Mouse (Mus musculus): ENCODE measurements at regions not wholly inside any gene's neighbourhood (a gene's known extent, or its start where the extent isn't known, plus 50 kb on each side); places are given as distances from the start of the nearest gene placed in this dataset.

DNA sequence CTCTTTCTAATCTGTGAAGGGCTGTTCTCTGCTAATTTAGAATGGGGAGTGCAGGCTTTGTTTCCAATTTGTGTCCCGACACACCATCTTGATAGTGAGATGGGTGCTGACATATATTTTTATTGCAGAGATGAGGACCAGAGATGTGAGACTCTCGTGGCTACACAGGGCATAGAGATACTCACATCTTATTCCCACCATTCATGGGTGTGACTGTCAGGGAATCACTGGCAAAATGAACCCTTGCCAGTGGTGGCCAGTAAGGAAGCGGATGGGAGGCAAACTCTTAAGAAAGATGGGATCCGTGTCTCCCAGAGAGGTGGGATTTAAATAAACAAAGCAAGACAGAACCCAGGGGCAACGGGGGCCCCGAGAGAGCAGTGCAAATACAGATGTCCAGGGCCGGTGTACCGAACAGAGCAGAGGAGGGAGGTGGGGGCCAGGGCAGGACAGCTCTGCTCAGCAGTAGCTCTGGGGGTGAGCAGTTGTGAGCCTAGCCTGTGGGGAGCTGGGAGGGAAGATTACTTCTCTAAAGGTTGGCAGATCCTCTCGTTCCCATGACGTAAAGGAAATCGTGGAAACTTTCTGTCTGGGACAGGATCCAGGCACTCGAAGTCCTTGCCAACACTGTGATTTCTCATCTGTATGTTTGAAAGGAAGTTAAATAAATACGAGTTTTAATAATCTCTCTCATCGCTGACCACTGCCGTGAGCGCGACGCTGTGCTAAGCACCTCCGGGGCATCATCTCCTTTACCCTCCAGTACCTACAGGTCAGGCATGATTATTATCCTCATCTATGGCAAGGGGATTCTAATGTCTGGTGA lies 153.2 kb upstream of the Npvf start:
- TF ChIP-seq CTCF (IDR thresholded peaks at IDR 0.05; ENCODE audit: insufficient read depth, low read depth, low read length): no peak
- TF ChIP-seq POLR2A (IDR thresholded peaks at IDR 0.05; ENCODE audit: insufficient read depth, low read depth, low read length): no peak
